Mouse (Mus musculus): Measurements from ENCODE around the gene Clk2.
"Not testable (repeated sequence)": the region's sequence is repeated elsewhere in the genome, so short reads cannot be mapped to it uniquely, and the experiment has no call there.

Clk2 gene

GRCm38 (mm10) chr3:89159616-89160344 is 4.8 kb upstream of the Clk2 start, which contains the start of gene Hcn3:
Hcn3 (minus strand) TSS chr3:89160196.
- DNase-seq (ENCODE audit: low spot score), result peak; percentile 41

DNA sequence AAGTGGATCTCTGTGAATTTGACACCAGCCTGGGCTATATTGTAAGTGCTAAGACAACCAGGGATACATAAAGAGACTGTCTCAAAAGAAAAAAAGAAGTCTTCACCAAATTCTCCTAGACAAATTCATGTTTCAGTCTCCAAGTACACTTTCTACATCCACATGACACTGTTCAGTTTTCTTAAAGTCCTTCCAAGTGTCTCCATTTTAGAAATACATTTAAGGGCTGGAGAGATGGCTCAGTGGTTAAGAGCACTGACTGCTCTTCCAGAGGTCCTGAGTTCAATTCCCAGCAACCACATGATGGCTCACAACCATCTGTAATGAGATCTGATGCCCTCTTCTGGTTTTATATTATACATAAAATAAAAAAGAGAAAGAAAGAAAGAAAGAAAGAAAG is 3.4 kb upstream of the Clk2 start:
- DNase-seq (ENCODE audit: low spot score), result not testable (repeated sequence)

DNA sequence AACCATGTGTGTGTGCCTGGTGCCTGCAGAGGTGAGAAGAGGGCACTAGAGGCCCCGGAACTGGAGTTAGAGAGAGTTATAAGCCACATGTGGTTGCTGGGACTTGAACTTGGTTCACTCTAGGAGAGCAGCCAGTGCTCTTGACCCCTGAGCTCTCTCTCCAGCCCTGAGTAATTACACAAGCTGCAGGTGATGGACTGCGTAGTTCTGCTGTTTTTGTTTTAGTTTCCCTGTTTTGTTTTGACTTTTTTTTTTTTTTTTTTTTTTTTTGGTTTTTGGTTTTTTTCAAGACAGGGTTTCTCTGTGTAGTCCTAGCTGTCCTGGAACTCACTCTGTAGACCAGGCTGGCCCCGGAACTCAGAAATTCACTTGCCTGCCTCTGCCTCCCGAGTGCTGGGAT is 2.8 kb upstream of the Clk2 start:
- DNase-seq (ENCODE audit: low spot score), result no peak

DNA sequence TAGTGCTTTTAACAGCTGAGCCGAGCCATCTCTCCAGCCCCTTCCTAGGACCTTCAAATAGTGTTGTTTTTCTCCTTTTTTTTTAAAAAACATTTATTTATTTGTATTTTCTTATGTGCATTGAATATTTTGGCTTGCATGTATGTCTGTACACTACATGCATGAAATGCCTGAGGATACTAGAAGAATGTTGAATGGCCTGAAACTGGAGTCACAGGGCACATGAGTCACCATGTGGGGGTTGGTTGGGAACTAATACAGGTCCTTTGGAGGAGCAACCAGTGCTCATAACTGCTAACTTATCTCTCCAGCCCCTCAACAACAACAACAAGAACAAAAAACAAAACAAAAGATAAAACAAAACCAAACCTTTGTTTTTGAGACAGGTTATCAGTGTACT is 1.5 kb upstream of the Clk2 start:
- DNase-seq (ENCODE audit: low spot score), result no peak

GRCm38 (mm10) chr3:89163643-89164245 is 851 bp upstream of the Clk2 start:
- DNase-seq (ENCODE audit: low spot score), result no peak

DNA sequence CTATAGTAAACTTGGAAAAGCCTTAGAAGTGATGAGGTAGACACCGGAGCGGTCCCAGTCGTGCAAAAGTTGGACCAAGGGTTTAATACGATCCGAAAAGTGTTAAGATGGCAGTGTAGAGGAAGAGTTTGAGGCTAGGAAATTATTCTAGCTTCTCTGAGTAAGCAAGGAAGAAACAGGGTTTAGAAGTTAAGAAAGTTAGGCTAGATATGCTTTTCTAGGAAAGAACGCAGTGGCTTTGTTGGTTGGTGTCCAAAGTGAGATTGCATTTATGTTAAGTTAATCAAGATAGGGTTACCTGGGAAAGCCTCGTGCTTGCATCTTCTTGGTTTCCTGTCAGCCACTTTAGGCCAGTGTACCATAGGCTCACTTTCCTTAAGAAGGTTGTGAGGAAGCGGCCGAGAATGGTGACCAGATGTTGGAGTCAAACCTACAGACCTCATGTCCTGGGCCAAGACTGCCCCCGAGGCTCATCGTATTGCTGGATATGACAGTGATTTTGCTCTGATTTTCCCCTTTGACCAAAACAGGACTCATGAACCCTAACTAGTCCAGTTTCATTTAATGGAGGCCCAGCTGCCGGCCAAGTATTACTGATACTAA is 774 bp downstream of the Clk2 start:
- DNase-seq (ENCODE audit: low spot score), result no peak

DNA sequence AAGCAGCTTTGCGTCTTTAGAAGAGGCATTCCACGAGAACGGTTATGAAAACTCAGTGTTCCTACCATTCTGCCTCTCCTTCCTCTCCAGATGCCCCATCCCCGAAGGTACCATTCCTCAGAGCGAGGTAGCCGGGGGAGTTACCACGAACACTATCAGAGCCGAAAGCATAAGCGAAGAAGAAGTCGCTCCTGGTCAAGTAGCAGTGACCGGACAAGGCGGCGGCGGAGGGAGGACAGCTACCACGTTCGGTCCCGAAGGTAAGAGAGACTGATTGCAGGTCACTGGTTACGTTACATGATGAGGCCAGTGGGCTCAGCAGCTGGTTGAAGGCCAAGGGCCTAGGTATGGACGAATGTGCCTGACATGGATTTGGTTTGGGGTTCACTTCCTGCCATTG is 2.4 kb downstream of the Clk2 start:
- DNase-seq (ENCODE audit: low spot score), result no peak

- no peak for DNase-seq (ENCODE audit: low spot score)
Observed at GRCm38 (mm10) chr3:89174844-89175243, 10.2 kb downstream of the Clk2 start.

- DNase-seq (ENCODE audit: low spot score), result no peak
Observed at GRCm38 (mm10) chr3:89175544-89175943, 10.9 kb downstream of the Clk2 start.

DNA sequence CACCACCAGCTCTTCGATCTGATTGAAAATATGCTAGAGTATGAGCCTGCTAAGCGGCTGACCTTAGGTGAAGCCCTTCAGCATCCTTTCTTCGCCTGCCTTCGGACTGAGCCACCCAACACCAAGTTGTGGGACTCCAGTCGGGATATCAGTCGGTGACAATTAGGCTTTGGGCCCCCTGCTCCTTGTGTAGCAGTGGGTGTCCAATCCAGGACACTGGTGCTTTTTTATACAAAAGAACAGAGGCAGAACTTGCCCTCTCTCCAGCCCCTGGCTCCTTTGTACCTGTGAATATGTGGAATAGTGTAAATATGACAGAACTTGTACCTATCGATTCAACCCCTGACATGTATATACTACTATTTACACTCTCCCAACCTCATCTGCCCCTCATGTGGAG is 11.8 kb downstream of the Clk2 start:
- DNase-seq (ENCODE audit: low spot score), result no peak

DNA sequence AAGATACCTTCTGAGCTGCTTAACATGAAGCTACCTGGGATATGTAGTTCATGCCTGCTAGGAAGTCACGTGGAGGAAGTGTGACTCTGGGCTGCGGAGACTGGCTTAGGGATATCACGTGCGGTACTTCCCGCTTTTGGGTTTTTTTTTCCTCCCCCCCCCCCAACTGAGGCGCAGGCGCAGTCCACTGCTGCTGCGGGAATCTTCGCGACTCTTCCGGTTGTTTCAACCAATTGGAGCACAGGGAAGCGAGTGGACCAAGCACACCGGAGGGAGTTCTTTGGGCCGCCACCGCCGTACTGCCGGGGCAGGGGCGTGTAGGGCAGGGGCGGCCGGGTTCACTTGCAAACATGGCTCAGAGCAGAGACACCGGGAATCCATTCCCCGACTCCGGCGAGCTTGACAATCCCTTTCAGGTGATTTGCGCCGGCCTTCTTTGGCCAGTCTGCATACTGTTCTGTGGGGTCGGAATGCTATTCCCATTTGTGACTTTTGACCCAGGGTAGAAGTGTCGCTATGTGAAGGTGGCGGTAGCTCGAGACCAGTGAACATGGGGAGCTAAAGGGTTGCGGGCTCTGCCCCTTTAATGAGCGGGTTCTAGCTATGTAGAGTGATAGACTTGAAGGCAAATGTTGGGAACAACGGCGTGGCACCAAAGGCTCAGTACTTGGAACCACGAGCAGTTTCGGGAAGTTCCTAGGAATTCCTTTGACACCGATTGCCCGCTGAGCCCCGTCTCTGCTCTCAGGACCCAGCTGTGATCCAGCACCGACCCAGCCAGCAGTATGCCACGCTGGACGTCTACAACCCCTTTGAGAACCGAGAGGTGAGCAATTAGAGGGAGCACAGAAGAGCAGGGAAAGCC is 12.9 kb downstream of the Clk2 start, which contains the start of gene Scamp3:
Scamp3 (plus strand) TSS at position 232 of the 865 bp plus-strand sequence.
- DNase-seq (ENCODE audit: low spot score), result peak; percentile 91

DNA sequence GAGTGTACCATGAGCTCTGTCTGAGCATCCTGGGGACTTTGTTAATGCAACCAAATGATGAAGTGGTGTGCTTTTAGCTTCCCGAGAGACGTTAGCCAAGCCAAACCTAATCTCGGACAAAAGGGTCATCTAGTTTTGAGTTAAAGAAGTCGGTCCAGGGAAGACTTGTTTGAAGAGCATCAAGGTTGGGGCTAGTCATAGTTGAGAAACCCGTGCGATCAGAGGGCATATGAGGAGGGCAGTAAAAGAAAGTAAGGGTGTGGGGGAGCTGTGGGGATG is 13.5 kb downstream of the Clk2 start:
- no peak for DNase-seq (ENCODE audit: low spot score)

DNA sequence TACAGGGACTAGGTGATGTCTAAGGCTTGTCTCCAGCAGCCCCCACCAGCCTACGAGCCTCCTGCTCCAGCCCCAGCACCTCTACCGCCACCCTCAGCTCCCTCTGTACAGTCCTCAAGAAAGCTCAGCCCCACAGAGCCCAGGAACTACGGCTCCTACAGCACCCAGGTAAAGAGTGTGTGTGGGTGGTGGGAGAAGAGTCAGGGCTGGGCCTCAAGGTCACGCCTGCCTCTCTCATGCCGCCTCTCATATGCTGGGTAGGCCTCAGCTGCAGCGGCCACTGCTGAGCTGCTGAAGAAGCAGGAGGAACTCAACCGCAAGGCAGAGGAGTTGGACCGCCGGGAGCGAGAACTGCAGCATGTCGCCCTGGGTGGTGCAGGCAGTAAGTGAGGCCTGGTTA is 14.5 kb downstream of the Clk2 start:
- DNase-seq (ENCODE audit: low spot score), result no peak

DNA sequence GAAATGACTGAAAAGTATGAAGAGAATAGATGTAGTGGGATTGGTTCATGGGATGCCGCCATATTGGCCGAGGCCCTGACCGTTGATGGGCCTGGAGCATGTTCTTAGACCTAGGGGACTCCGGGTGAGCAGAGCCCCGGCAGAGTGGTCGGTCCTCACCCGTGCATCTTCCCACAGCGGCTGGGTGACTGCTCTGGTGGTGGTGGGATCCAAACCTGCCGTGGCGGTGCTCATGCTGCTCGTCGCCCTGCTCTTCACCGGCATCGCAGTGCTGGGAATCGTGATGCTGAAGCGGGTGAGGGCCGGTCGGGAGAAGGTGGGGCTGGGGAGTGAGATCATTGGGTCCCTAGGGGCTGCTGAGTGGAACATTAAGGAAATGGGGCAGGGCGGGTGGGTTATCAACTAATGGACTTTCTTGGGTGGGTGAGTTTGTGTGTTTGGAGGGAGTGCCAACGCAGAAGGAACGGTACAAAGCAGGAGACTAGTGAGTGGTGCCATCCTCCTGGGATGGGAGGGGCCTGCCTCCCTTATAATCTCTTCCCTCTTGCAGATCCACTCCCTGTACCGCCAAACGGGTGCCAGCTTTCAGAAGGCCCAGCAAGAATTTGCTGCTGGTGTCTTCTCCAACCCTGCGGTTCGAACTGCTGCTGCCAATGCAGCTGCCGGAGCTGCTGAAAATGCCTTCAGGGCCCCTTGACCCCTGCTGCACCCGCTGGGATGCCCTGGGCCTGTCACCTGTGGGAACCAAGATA is 17.3 kb downstream of the Clk2 start:
- DNase-seq (ENCODE audit: low spot score), result no peak

DNA sequence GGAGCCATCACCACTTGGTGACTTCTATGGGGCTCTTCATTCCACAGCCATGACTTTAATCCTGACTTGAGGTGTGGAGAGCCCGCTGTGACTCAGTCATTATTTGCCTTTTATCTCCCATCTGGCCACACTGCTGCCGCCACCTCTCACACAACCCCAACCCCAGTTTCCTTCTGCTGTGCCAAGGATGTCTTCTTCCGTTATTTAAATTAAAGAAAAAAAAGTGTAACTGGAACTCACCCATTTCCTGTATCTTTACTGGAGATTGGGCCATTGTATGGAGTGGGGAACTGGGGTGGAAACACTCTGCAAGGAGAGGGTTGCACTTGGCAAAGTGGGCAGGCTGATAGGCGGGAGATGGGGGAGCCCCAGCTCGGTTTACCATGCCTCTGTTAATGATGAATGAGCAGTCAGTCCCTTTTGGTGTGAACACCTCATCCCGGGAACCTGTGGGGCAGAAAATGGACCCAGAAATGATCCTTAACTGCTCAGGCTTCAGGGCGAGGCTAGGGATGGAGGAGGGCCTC is 18.0 kb downstream of the Clk2 start:
- no peak for DNase-seq (ENCODE audit: low spot score)

DNA sequence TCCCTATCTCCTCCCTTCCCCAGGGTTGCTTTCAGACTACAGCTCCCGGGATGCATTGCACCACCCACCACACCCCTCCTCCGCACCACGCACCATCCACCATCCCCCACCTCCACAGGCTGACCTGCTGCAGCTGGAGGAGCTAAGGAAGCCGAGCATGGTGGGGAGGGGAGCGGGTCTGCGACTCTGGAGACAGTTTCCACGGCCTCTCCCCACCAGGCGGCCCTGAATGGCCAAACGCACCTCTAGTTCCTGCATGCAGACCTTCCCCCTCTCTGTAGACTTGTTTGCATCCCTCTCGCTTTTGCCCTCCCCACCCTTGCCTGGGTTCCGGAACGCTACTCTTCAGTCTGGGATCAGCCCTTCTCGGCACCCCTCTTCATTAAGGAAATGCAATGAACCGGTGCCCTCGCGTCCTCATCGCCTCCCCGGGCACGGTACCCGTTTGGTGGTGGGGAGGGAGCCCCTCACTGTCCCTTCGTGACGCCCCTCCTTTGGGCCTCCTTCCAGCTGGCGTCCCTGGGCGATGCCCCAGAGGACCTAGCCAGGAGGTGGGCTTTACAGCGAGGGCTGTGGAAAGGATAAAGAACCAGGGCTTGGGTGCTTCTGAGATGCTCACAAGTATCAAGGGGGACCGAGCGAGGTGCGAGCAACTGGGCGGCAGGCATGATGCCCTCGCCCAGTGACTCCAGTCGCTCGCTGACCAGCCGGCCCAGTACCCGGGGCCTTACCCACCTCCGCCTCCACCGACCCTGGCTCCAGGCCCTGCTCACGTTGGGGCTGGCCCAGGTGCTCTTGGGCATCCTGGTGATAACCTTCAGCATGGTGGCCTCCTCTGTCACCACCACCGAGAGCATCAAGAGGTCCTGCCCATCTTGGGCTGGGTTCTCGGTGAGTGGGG is 18.7 kb downstream of the Clk2 start, which contains the start of gene Fam189b:
Fam189b (plus strand) TSS at position 86 of the 901 bp plus-strand sequence.
- DNase-seq (ENCODE audit: low spot score), result peak; percentile 90

DNA sequence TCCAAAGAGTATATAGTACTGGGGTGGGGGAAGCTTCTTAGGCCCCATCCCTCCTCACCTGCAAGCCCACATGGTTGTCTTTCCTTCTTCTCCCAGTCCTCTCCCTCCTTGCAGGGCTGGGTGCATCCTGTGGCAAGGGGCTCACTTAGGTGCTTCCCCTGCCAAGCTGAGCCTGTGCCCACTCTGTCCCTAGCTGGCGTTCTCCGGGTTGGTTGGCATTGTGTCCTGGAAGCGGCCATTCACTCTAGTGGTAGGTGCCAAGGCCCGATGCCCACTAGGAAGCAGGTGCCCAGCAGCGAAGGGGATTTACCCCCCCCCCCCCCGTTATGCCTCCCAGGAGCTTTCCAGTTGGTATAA is 19.3 kb downstream of the Clk2 start:
- DNase-seq (ENCODE audit: low spot score), result no peak

DNA sequence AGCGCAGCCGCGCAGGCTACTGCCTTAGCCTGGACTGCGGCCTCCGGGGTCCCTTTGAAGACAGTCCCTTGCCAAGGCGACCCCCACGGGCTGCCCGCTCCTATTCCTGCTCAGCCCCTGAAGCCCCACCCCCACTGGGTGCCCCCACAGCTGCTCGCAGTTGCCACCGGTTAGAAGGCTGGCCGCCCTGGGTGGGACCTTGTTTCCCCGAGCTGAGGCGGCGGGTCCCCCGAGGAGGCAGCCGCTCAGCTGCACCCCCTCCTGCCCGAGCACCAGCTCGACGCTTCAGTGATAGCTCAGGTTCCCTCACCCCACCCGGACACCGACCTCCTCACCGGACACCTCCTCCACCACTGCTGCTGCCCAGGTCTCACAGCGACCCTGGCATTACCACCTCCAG is 22.6 kb downstream of the Clk2 start:
- no peak for DNase-seq (ENCODE audit: low spot score)

DNA sequence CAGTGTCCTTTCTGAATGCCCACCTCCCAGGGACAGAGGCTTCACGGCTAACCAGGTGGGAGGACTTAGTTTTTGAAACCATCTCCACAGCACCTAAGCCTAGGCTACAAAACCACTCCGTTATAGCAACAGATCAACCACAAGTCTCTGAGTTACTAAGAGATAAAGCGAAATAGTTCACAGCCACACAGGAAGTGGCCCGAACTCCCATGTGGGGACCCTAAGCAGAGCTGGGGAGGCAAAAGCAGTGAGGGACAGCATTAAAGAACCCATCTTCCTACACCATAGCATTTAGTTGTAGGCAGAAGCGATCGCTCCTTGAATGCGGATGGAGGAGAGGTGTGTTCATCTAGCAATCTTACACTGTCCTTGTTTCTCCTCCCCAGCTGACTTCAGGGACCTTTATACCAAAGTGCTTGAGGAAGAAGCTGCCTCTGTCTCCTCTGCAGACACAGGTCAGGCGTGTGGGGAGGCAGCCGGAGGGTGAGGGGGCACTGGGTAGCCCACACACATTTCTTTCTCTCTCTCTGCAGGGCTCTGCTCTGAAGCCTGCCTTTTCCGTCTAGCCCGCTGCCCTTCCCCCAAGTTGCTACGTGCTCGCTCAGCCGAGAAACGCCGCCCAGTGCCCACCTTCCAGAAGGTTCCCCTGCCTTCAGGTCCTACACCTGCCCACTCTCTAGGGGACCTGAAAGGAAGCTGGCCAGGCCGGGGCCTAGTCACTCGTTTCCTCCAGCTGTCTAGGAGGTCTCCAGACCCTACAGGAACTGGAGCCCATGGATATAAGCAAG is 23.3 kb downstream of the Clk2 start:
- no peak for DNase-seq (ENCODE audit: low spot score)

DNA sequence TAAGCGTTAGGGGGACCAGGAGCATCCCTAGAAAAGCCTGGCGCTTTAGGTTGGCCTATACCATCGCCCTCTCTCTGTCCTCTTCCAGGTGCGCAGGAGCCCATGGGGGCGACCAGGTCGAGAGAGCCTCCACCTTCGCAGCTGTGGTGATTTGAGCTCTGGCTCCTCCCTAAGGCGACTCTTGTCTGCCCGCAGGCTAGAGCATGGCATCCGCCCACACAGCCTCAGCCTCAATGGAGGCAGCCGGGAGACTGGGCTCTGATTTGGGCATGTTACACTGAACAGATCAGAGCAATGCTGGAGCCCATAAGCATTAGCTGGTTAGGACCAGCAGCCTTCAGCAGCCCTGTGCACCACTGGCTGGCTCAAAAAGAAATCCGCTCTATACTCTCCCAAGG is 23.9 kb downstream of the Clk2 start:
- DNase-seq (ENCODE audit: low spot score), result no peak

Data from layer of hippocampus, adult 11-12 months (tissue).